Mouse (Mus musculus): ENCODE results near the gene Zfp334.

GRCm38 (mm10) chr2:165326304-165327190, 61.5 kb downstream of the Zfp334 start, which contains the start of gene Elmo2:
- TF ChIP-seq CTCF (IDR thresholded peaks at IDR 0.05; ENCODE audit: extremely low read depth, insufficient read length, insufficient replicate concordance, low read depth, low read length) (no peak), POLR2A (IDR thresholded peaks at IDR 0.05; ENCODE audit: low read depth, low read length) (peak; percentile 78)

Data from small intestine, adult 2 months (tissue).